Mouse (Mus musculus) stomach, embryonic 15.5 days (tissue): ENCODE data around the gene Tmed3. TPM values are rescaled to one million over a fixed set of nuclear protein-coding genes. Genes with fewer than 3 reads are reported as not detected.

Experiments used
- ATAC-seq: fragments of 200-750 bp; cut with Nextera tagmentation; 2 replicates; pipeline ENCODE4 v1.8.0; 2017; ENCODE audit warnings: low read depth, moderate number of reproducible peaks, moderate TSS enrichment; ENCODE audit not compliant: insufficient read depth, low FRiP score
- H3K27ac ChIP-seq: fragments of 300-500 bp; sonication (generic); 2 replicates; pipeline ENCODE4 v1.5.1; 2015; ENCODE audit warnings: mild to moderate bottlenecking, inconsistent platforms
- H3K27me3 ChIP-seq: fragments of 300-500 bp; sonication (generic); replicated peaks from 2 replicates; pipeline ENCODE4 v1.6.1; 2015; ENCODE audit warnings: inconsistent platforms
- H3K36me3 ChIP-seq: fragments of 300-500 bp; sonication (generic); 2 replicates; pipeline ENCODE4 v1.6.1; 2015; ENCODE audit warnings: inconsistent platforms
- H3K4me1 ChIP-seq: fragments of 300-500 bp; sonication (generic); 2 replicates; pipeline ENCODE4 v1.6.1; 2015; ENCODE audit warnings: inconsistent platforms
- H3K4me2 ChIP-seq: fragments of 300-500 bp; sonication (generic); 2 replicates; pipeline ENCODE4 v1.6.1; 2015; ENCODE audit warnings: mild to moderate bottlenecking, inconsistent platforms
- H3K4me3 ChIP-seq: fragments of 300-500 bp; sonication (generic); replicated peaks from 2 replicates; pipeline ENCODE4 v1.5.1; 2015; ENCODE audit warnings: inconsistent platforms
- H3K9ac ChIP-seq: fragments of 300-500 bp; sonication (generic); 2 replicates; pipeline ENCODE4 v1.6.1; 2015; ENCODE audit warnings: inconsistent platforms
- H3K9me3 ChIP-seq: fragments of 300-500 bp; sonication (generic); 2 replicates; pipeline ENCODE4 v1.6.1; 2016; ENCODE audit warnings: inconsistent platforms
- WGBS: fragments of 180-500 bp; shearing (Covaris S2); methylation state at CpG from one replicate; pipeline ENCODE4 v1.1.7; 2015; 5-methylcytosine and 5-hydroxymethylcytosine counted together
- polyA plus RNA-seq: library from polyadenylated mRNA; unstranded; fragments of >200 nt; fragmentation: Nextera tagmentation; extraction: Ambion mirVana; gene quantifications from 2 replicates; pipeline ENCODE4 v1.2.1, GENCODE M21; 2015

Gene Tmed3
- polyA plus RNA-seq, 1 experiment from 2014 or later: 155 TPM

GRCm38 (mm10) chr9:89687503-89688226 is 17.2 kb downstream of the Tmed3 start:
- Histone ChIP-seq H3K27me3 (no peaks in the 10 kb centered on the region), H3K27ac (no peak overlapping the region), H3K4me2 (no peak overlapping the region), H3K36me3 (no peaks in the 10 kb centered on the region), H3K9ac (no peak overlapping the region), H3K9me3 (no peaks in the 10 kb centered on the region), H3K4me1 (no peaks in the 10 kb centered on the region), H3K4me3 (no peak overlapping the region)
- ATAC-seq: no peak
- 52% methylated on average over 10 of the region's 10 CpGs for WGBS

- 71% methylated on average over 2 of the region's 2 CpGs for WGBS
- no peaks in the 10 kb centered on the region for H3K4me1 ChIP-seq
- H3K4me2 ChIP-seq: no peak overlapping the region
- H3K27me3 ChIP-seq: no peaks in the 10 kb centered on the region
- no peak overlapping the region for H3K27ac ChIP-seq
- no peaks in the 10 kb centered on the region for H3K36me3 ChIP-seq
- H3K4me3 ChIP-seq: no peak overlapping the region
- no peak overlapping the region for H3K9ac ChIP-seq
- no peaks in the 10 kb centered on the region for H3K9me3 ChIP-seq
- no peak for ATAC-seq
Observed at GRCm38 (mm10) chr9:89686262-89686661, 18.6 kb downstream of the Tmed3 start.

GRCm38 (mm10) chr9:89678974-89679373 is 25.9 kb downstream of the Tmed3 start:
- Histone ChIP-seq H3K9ac (no peak overlapping the region), H3K9me3 (no peaks in the 10 kb centered on the region), H3K27ac (no peak overlapping the region), H3K36me3 (no peaks in the 10 kb centered on the region), H3K4me1 (no peaks in the 10 kb centered on the region), H3K4me2 (no peak overlapping the region), H3K4me3 (no peak overlapping the region), H3K27me3 (no peaks in the 10 kb centered on the region)
- WGBS: 50% methylated on average over 1 of the region's 1 CpGs
- ATAC-seq: no peak

- Histone ChIP-seq H3K27me3 (no peaks in the 10 kb centered on the region), H3K4me3 (no peak overlapping the region), H3K9me3 (no peaks in the 10 kb centered on the region), H3K27ac (no peak overlapping the region), H3K4me1 (no peaks in the 10 kb centered on the region), H3K36me3 (no peaks in the 10 kb centered on the region), H3K4me2 (no peak overlapping the region), H3K9ac (no peak overlapping the region)
- 46% methylated on average over 3 of the region's 3 CpGs for WGBS
- no peak; the same call in 1 of the 2 replicates for ATAC-seq
Observed at GRCm38 (mm10) chr9:89674014-89674618, 30.8 kb downstream of the Tmed3 start.

GRCm38 (mm10) chr9:89673402-89673801 is 31.5 kb downstream of the Tmed3 start:
- Histone ChIP-seq H3K4me1 (no peaks in the 10 kb centered on the region), H3K4me3 (no peak overlapping the region), H3K9me3 (no peaks in the 10 kb centered on the region), H3K27ac (no peak overlapping the region), H3K9ac (no peak overlapping the region), H3K36me3 (no peaks in the 10 kb centered on the region), H3K27me3 (no peaks in the 10 kb centered on the region), H3K4me2 (no peak overlapping the region)
- no peak for ATAC-seq
- WGBS: 86% methylated on average over 1 of the region's 1 CpGs

GRCm38 (mm10) chr9:89669878-89670277 is 35.0 kb downstream of the Tmed3 start:
- Histone ChIP-seq H3K27ac (no peak overlapping the region), H3K36me3 (no peaks in the 10 kb centered on the region), H3K4me3 (no peak overlapping the region), H3K4me2 (no peak overlapping the region), H3K9me3 (no peaks in the 10 kb centered on the region), H3K27me3 (no peaks in the 10 kb centered on the region), H3K4me1 (no peaks in the 10 kb centered on the region), H3K9ac (no peak overlapping the region)
- WGBS: 77% methylated on average over 4 of the region's 4 CpGs
- no peak for ATAC-seq

- H3K4me1 ChIP-seq: no peaks in the 10 kb centered on the region
- no peak overlapping the region for H3K9ac ChIP-seq
- H3K27ac ChIP-seq: no peak overlapping the region
- WGBS: 69% methylated on average over 4 of the region's 4 CpGs
- no peaks in the 10 kb centered on the region for H3K36me3 ChIP-seq
- H3K27me3 ChIP-seq: no peaks in the 10 kb centered on the region
- no peak overlapping the region for H3K4me3 ChIP-seq
- ATAC-seq: no peak
- no peaks in the 10 kb centered on the region for H3K9me3 ChIP-seq
- H3K4me2 ChIP-seq: no peak overlapping the region
Observed at GRCm38 (mm10) chr9:89667306-89667942, 37.4 kb downstream of the Tmed3 start.

- H3K27ac ChIP-seq: no peak overlapping the region
Observed at GRCm38 (mm10) chr9:89650913-89651312, 54.0 kb downstream of the Tmed3 start.

More at GRCm38 (mm10) chr9:89650913-89651312, 54.0 kb downstream of the Tmed3 start:
- no peaks in the 10 kb centered on the region for H3K9me3 ChIP-seq
- H3K4me2 ChIP-seq: no peak overlapping the region
- H3K36me3 ChIP-seq: no peaks in the 10 kb centered on the region
- no peaks in the 10 kb centered on the region for H3K27me3 ChIP-seq
- H3K4me3 ChIP-seq: no peak overlapping the region
- H3K4me1 ChIP-seq: no peaks in the 10 kb centered on the region
- H3K9ac ChIP-seq: no peak overlapping the region
- ATAC-seq: no peak
- WGBS: 71% methylated on average over 6 of the region's 6 CpGs

Other genes starting within 250 kb of the Tmed3 start
- 0.08 and 0.24 TPM in 2 replicates for gene Minar1, start 81.9 kb downstream of the Tmed3 start, polyA plus RNA-seq
- not detected in 2 replicates for gene Ankrd34c, start 33.4 kb upstream of the Tmed3 start, polyA plus RNA-seq
- 0.74 and 1.0 TPM in 2 replicates for gene Rasgrf1, start 204.8 kb upstream of the Tmed3 start, polyA plus RNA-seq